Mouse (Mus musculus): ENCODE results near the gene Inpp4b.
"Not testable (repeated sequence)": the region's sequence is repeated elsewhere in the genome, so short reads cannot be mapped to it uniquely, and the experiment has no call there.

Inpp4b gene

DNA sequence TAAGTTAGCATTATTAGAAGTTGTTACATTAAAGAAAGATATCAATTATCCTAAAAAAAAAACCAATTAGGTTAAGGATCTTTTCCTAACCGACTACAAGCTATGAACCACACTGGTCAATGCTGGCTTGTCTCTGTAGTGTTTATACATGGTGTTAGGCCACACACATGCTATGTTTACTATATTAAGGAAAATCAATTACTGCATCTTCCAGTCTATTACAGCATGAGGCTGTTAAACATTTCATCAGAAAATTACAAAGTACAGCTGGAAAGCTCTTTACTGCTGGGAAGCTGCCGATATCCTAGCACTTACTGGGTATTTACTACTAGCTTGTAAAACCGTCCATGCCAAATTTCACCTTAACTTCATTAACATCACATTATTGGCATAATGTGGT lies 653.9 kb downstream of the Inpp4b start:
- DNase-seq (ENCODE audit: low spot score), result no peak

DNA sequence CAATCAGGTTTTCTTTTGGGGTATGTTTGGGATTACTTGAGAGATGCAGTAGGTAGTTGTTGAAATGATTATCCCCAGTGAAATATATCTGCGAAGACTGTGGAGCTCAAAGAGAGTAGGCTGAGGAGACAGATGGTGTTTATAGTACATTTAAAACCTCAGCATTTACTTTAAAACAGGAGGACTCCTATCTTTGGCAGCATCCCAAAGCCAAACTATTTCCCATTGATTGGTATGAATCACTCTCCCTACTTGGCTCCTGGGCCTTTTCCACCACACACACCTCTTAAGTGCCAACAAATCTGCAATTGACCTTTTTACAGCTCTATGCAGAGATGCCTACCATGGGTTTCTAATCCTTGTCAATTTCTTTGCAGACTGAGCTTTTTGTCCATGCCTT lies 654.5 kb downstream of the Inpp4b start:
- no peak for DNase-seq (ENCODE audit: low spot score)

DNA sequence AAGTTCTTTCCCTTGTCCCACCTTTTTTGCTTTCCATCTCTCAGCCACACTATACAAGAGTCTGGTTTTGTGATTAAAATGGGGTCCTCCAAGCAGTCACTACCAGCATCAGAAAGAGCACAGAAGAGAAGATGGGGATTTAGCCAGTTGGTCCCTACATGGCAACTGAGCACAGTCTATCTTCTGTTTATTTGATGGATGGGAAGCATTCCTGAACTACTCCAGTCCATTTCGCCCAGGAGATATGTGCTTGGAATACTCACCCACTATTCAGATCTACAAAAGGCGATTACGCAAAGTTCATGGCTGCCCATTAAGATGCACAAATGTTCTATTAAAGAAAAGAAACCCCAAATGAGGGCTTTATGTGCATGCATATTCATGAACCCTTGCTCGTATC lies 661.8 kb downstream of the Inpp4b start:
- DNase-seq (ENCODE audit: low spot score), result no peak

DNA sequence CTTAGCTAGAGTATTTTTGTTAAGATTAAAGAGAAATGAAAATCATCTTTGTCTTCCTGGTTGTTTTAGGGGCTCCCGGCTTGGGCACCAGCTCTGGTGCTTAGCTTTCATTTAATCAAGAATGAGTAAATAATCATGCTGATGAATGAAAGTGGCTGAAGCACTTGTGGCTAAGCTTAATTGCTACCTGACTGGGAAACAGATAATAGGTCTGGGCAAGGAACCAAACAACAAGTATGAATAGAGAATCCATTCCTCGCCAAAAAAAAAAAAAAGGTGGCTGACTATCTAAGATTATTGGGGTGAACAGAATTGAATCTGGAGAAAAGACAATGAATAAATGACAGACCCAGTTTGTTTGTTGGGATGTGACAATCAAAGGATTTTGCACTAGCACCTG lies 663.1 kb downstream of the Inpp4b start:
- no peak for DNase-seq (ENCODE audit: low spot score)

DNA sequence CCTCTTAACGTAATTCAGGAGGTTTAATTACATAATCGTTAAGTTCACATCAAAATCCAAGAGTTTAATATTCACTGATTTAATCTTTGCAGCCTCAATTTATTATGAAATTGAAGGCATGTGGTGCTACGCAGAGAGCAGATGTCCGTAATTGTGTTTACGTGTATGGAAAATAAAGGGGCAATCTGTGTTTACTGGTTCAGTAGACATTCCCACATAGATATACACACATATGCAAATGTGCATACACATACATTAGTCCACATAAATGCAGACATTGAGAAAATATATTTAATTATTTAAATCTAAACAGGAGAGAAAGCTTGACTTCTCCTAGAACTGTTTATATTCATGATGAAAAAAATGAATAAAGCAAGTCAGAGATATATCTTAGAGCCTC lies 675.4 kb downstream of the Inpp4b start:
- no peak for DNase-seq (ENCODE audit: low spot score)

DNA sequence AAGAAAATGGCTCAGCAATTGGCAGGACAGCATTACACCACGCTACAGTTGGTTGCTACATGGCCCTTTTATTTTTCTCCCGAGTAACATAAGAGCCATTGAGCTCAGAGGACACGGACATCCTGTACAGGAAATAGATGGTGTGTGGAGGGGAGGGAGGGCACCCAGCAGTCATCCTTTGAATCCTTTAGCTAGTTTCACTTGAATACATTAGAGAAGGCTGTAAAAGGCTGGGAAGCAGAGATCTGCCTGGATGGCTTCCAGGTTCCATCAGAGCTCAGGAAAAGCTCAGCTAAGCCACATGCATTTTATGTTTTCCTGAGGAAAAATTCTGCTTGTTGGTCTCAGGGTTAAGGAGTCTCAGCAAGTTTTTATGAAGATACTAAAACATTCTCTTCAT lies 685.0 kb downstream of the Inpp4b start:
- no peak for DNase-seq (ENCODE audit: low spot score)

DNA sequence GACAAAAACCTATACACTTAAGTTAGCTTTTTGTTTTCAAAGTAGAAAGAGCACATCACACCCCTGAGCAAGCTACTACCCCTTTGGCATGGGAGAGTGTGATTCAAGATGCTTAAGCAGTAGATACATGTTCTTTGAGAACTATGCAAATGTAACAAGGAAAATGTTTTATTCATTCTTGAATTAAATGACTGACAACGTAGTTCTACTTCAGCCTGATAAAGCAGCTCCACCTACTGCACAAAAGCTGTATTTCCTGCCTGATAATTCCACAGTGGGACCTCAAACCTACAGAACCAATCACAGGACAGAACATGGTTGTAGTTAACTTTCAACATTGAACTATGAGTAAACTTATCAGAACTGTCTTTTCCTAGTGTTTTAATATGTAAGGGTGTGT lies 686.5 kb downstream of the Inpp4b start:
- peak; percentile 27 for DNase-seq (ENCODE audit: low spot score)

DNA sequence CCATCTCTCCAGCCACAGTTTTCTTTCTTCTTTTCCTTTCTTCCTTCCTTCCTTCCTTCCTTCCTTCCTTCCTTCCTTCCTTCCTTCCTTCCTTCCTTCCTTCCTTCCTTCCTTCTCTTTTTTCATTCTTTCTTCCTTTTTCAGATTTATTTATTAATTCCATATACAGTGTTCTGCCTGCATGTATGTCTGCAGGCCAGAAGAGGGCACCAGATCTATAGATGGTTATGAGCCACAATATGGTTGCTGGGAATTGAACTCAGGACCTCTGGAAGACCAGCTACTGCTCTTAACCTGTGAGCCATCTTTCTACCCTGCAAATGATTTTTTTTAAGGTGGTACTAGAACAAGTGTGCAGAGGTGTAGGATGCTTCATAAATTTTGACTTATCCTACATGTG lies 689.7 kb downstream of the Inpp4b start:
- not testable (repeated sequence) for DNase-seq (ENCODE audit: low spot score)

DNA sequence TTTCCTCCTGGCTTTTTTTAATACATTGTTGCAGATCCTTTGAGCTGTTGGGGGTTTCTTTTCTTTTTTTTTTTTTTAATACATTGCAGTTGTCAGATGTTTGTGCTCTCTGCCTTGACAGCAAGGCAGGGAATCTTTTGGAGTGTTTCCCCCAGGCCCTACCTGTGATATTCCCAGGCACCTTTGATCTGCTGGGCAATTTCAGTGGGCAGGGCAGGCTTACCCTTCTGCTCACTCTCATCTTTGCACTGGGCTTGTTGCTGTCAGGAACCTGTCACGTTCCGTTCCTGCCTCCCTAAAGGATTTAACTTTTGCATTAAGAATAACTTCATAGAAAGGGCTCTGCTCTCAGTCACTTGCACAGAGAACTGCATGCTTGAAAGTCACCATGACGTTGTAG lies 711.7 kb downstream of the Inpp4b start:
- no peak for DNase-seq (ENCODE audit: low spot score)

DNA sequence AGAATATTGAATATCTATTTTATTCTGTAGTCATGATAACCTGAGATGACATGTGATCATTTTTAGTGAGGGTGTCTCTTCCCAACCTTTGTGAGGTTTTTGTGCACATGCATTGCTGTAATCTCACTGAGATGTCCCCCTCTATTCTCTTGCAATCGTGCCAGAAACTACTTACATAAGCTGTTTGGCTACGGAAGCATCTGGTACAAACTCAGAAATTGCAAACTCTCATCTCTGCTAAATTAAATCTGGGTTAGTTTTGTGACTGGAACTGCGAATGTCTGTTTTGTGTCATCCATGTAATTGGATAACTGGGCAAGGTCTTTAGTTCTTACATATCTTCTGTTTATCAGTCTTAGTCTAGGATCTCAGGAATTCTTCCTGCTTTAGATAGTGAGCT lies 725.3 kb downstream of the Inpp4b start:
- DNase-seq (ENCODE audit: low spot score), result no peak

DNA sequence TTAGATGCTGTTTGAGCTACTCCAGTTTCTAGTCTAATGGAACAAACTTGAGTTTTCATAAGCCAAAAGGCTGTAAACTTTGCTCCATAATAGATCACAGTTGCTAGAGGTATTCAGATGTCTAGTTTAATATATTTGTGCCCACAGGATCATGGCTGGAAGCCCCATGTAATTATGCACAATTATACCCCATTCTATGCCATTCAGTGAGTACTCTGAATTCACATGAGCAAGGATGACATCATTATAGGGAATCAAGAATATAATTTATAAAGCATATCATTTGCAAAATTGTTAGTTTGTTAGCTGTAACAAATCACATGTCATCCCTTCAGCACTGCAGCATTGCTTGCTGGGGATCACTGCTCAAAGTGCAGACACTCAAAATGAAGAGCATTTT lies 736.9 kb downstream of the Inpp4b start:
- DNase-seq (ENCODE audit: low spot score), result no peak

DNA sequence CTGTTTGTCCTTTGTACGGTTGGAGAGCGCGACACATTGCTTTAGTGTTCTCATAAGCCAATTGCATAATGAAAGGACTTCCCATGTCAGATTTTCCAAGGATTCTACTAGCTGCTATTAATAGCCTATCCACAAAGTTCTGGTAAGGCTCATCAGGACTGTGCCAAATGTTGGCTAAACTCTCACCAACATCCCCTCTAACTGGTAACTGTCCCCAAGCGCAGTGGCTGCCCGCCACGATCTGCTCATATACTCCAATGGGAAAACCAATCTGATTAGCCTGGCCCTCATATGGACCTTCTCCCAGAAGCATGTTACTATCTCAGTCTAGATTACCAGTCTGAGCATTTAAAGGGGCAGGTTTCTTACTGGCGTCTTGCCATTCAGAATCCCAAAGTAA lies 744.3 kb downstream of the Inpp4b start:
- DNase-seq (ENCODE audit: low spot score), result not testable (repeated sequence)

DNA sequence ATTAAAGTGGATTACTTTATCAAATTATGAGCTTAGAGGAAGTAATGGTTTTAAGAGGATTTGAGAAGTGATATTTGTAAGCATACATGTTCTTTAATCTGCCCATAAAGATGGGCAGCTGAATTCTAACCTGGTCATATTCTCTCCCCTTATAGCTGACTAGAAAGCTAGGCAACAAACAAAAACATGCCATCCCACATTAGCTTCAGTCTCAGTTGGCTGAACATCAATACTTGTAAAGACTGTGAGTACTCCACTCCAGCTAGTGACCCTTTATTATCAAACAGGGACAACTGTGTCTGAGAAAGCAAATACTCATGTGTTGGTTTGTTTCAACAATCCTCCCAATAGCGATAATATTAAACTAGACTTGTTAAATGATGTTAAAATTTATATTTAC lies 748.5 kb downstream of the Inpp4b start:
- DNase-seq (ENCODE audit: low spot score), result peak; percentile 67

DNA sequence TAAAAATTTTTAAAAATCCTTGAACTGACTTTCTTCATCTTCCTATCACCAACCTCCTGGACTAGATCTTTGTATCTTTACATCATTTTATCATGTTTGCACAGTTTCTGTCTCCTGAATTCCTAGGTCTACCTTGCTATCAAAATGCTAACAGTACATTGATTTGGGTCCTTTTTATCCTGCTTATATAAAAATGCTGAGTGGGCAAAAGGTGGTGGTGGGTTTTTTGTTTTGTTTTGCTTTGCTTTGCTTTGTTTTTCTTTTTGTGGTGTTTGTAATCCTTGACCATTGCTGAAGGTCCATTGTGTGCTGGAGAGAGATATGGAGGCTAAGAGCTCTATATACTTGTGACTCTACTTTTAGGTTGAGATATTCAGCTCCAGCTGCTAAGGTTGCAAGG lies 750.9 kb downstream of the Inpp4b start:
- DNase-seq (ENCODE audit: low spot score), result no peak

DNA sequence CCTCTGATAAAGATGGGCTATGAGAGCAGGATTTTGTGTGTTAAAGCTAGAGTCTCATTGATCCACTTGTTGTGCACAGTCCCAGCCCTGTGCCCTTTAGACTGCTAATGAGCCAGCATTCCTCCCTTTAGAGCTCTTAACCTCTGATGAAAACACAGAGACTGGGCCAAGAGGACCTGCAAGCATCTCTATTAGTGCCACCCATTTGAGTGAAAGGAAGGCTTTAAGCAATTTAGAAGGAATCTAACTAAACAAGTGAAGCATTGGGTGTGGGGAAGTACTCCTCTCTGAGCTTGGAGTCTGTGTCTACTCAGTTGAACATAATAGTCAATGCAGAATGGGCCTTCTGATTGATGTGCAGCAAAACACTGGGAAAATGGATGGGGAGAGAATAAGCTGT lies 762.2 kb downstream of the Inpp4b start:
- DNase-seq (ENCODE audit: low spot score), result no peak

DNA sequence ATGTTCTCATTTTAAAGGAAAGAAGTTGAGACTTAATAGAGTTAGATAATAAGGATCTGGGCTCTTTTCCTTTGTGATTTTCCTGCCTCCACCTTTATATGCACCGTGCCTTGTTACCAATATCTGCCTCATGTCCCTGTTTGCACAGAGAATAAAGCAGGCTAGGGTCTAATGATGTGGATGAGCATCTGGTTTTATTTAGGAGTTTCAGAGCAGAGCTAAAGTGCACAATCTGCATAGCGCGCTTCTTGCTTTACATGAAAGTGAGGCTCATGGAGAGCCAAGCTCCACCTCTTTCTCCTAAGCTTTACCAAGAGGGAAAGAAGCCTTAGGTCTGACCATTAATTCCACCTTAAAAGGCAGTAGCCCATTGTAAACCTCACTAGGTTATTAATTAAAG lies 763.8 kb downstream of the Inpp4b start:
- DNase-seq (ENCODE audit: low spot score), result no peak

DNA sequence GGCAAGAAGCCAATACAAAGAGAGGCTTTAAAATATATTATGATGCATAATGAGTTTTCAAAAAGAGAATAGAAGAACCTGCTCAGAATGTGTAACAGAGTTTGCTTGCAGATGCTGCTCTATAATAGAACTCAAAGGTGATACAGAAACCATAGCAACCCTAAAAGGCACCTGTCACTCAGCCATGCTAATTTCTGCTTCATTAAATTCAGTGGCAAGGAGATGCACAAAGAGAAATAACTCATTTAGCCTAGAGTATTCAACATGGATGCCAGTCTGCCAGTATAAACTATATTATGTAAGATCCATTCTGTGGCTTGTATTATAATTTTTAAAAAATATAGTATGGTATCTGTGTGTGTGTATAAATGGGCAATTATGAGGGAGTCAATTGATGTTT lies 807.9 kb downstream of the Inpp4b start:
- no peak for DNase-seq (ENCODE audit: low spot score)

DNA sequence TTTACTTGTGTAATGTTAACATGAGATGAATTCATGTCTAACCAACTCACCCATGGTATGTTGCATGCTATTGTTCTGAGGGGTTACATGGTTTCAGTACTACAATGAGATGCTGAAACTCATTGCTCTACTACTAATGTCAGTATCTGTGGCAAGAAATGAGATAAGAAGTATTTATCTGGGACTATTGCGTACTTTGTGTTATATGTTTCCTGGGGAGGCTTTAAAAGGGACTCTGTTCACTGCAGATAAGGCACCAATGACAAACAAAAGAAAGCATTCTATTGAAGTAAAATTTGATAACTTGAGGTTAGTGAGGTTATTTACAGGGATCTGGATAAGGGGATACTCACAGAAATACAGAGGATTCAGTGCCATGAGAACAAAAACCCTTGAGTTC lies 815.6 kb downstream of the Inpp4b start:
- DNase-seq (ENCODE audit: low spot score), result no peak

Data from retina, embryonic 14.5 days (tissue).